9 mouse cellular contexts compared by ENCODE assay signal in genomic region chr17:29796086-29796485, GRCm38 (mm10).
A peak's percentile ranks its signal among the peaks of the same experiment; 100 is the strongest.
DNase-seq lines count a peak whose midpoint lies in the region; ATAC-seq and TF ChIP-seq lines count a peak whose summit lies in the region.
"Had no signal": no experiment of that assay in that cellular context is flagged by ENCODE, and none has a peak within 500 bp of the region (broad histone marks: within the 10 kb centered on the region; RNA-seq: fewer than 3 reads in every experiment).

No protein-coding gene starts in this region.

- peak; percentile 54 for DNase-seq in CD4-positive helper T cell, adult 2 months (ENCODE audit: low read depth, low spot score)
- peak; percentile 70 for DNase-seq in adrenal gland, adult 2 months
- DNase-seq in embryo, embryonic 11 days: peak; percentile 82
- DNase-seq in layer of hippocampus, adult 2 months (ENCODE audit: low spot score in 2 of 2): peak; percentile 74 to 85
- DNase-seq in lung, postnatal 0 days (ENCODE audit: low spot score): peak; percentile 86
- peak; percentile 23 for DNase-seq in ovary, adult 18-20 months (ENCODE audit: low spot score)
- DNase-seq in thymus, postnatal 10 days (ENCODE audit: low spot score in 2 of 2): peak; percentile 40 to 91

- peak; percentile 90 for TF ChIP-seq CTCF in layer of hippocampus, adult 2 months (conservative IDR thresholded peaks at IDR 0.05)
- peak; percentile 76 for TF ChIP-seq CTCF in lung, postnatal 0 days (IDR thresholded peaks at IDR 0.05)

- H3K9ac ChIP-seq in heart, embryonic 12.5 days: no peak overlapping the region
- no peak overlapping the region for H3K9ac ChIP-seq in lung, postnatal 0 days (replicated peaks; ENCODE audit: low read depth)

- peaks cover 53% of the 10 kb centered on the region for H3K27me3 ChIP-seq in heart, embryonic 12.5 days (replicated peaks)
- H3K27me3 ChIP-seq in lung, postnatal 0 days (replicated peaks; ENCODE audit: insufficient read depth, low read length): no peaks in the 10 kb centered on the region

- TF ChIP-seq EP300 in lung, postnatal 0 days (IDR thresholded peaks at IDR 0.05): no peak

- H3K4me3 ChIP-seq in heart, embryonic 12.5 days: no peak overlapping the region
- no peak overlapping the region for H3K4me3 ChIP-seq in layer of hippocampus, adult 2 months
- H3K4me3 ChIP-seq in lung, postnatal 0 days (ENCODE audit: low read depth, low read length): no peak overlapping the region
- H3K4me3 ChIP-seq: erythroblast, embryonic 14.5 days had no signal

- 9% methylated on average over 7 of the region's 7 CpGs for WGBS in heart, embryonic 12.5 days
- 8% methylated on average over 7 of the region's 7 CpGs for WGBS in lung, postnatal 0 days

- no peak overlapping the region for H3K27ac ChIP-seq in heart, embryonic 12.5 days (ENCODE audit: poor library complexity, severe bottlenecking)
- peak overlapping the region; percentile 91 for H3K27ac ChIP-seq in layer of hippocampus, adult 2 months
- H3K27ac ChIP-seq in lung, postnatal 0 days (ENCODE audit: low read length): no peak overlapping the region

- no peaks in the 10 kb centered on the region for H3K36me3 ChIP-seq in heart, embryonic 12.5 days
- no peaks in the 10 kb centered on the region for H3K36me3 ChIP-seq in lung, postnatal 0 days (ENCODE audit: insufficient read depth, low read length)

- no peaks in the 10 kb centered on the region for H3K9me3 ChIP-seq in heart, embryonic 12.5 days (replicated peaks)
- H3K9me3 ChIP-seq in lung, postnatal 0 days (ENCODE audit: low read length): no peaks in the 10 kb centered on the region

- peak overlapping the region; percentile 1; the same call in 1 of the 2 replicates for H3K4me2 ChIP-seq in heart, embryonic 12.5 days
- no peak overlapping the region for H3K4me2 ChIP-seq in lung, postnatal 0 days (replicated peaks; ENCODE audit: low read depth, low read length)

- peaks cover 23% of the 10 kb centered on the region for H3K4me1 ChIP-seq in heart, embryonic 12.5 days (replicated peaks)
- no peaks in the 10 kb centered on the region for H3K4me1 ChIP-seq in lung, postnatal 0 days (ENCODE audit: insufficient read depth, low read depth, low read length)

- ATAC-seq in heart, embryonic 12.5 days (ENCODE audit: insufficient number of reproducible peaks, low FRiP score): no peak
- ATAC-seq in lung, postnatal 0 days: 0 out of 2 replicates have a peak, but pooled peaks have one; percentile 32

Comparison
In these comparisons a context has a peak if more than half of its experiments do, and no peak if none do; other contexts are left out.
1. DNase-seq: peak in every context shown above with its lines; median percentile 86 in lung, postnatal 0 days; 82 in embryo, embryonic 11 days; 80 in layer of hippocampus, adult 2 months; 70 in adrenal gland, adult 2 months; 66 in thymus, postnatal 10 days; 54 in CD4-positive helper T cell, adult 2 months; 23 in ovary, adult 18-20 months.